Mouse (Mus musculus) spleen, adult 2 months (tissue): ENCODE results near the gene Lrrc4c. TPM values are rescaled to one million over a fixed set of nuclear protein-coding genes. Genes with fewer than 3 reads are reported as not detected.

Source experiments
- DNase-seq, 2 experiments: peaks; one replicate each; pipeline versions ENCODE4 v3.0.0 to v3.0.0-alpha.2; 2012 to 2021; ENCODE audit warnings: low spot score in 2 of 2, low read depth in 1 of 2
- H3K27ac ChIP-seq: fragments of 200-500 bp; 2 replicates; pipeline ENCODE4 v1.5.1; 2012; ENCODE audit warnings: low read length, inconsistent platforms; ENCODE audit not compliant: insufficient read depth
- H3K27me3 ChIP-seq: fragments of 200-500 bp; 2 replicates; pipeline ENCODE4 v1.6.1; 2012; ENCODE audit warnings: mild to moderate bottlenecking, moderate library complexity, low read length, inconsistent platforms; ENCODE audit not compliant: control insufficient read depth, insufficient read depth
- H3K36me3 ChIP-seq: fragments of 200-500 bp; 2 replicates; pipeline ENCODE4 v1.6.1; 2012; ENCODE audit warnings: mild to moderate bottlenecking, low read length, inconsistent platforms; ENCODE audit not compliant: control insufficient read depth, insufficient read depth
- H3K4me1 ChIP-seq: fragments of 200-500 bp; 2 replicates; pipeline ENCODE4 v1.6.1; 2011; ENCODE audit warnings: inconsistent platforms; ENCODE audit not compliant: control insufficient read depth, insufficient read depth, insufficient read length
- H3K4me3 ChIP-seq: fragments of 200-500 bp; 2 replicates; pipeline ENCODE4 v1.5.1; 2011; ENCODE audit warnings: mild to moderate bottlenecking, inconsistent platforms; ENCODE audit not compliant: insufficient read depth, insufficient read length; ENCODE audit errors: extremely low read depth
- CTCF ChIP-seq: fragments of 200-500 bp; IDR thresholded peaks from 2 replicates; pipeline ENCODE4 v1.5.1; 2011; ENCODE audit warnings: mild to moderate bottlenecking, inconsistent platforms; ENCODE audit not compliant: insufficient read depth, insufficient read length, insufficient replicate concordance; ENCODE audit errors: extremely low read depth
- POLR2A ChIP-seq: fragments of 200-500 bp; IDR thresholded peaks from 2 replicates; pipeline ENCODE4 v1.6.1; 2011; ENCODE audit warnings: low read depth, low read length, inconsistent platforms
- WGBS: fragments of 180-500 bp; shearing (Covaris S2); methylation state at CpG from one replicate; pipeline ENCODE4 v1.1.7; 2018; 5-methylcytosine and 5-hydroxymethylcytosine counted together
- polyA plus RNA-seq: library from polyadenylated mRNA; depleted of rRNA; stranded (reverse); fragments of >200 nt; gene quantifications from 2 replicates; pipeline ENCODE4 v1.2.3, GENCODE M21; 2012

The Lrrc4c gene
- polyA plus RNA-seq, 1 experiment = 0.43 TPM

GRCm38 (mm10) chr2:96604801-96605200 is 286.8 kb downstream of the Lrrc4c start:
- no peaks in the 10 kb centered on the region for H3K27me3 ChIP-seq
- H3K27ac ChIP-seq = no peak overlapping the region
- no peaks in the 10 kb centered on the region for H3K4me1 ChIP-seq
- no peaks in the 10 kb centered on the region for H3K36me3 ChIP-seq
- no peak overlapping the region for H3K4me3 ChIP-seq
- no peak for DNase-seq
- WGBS = 88% methylated on average over 3 of the region's 3 CpGs
- TF ChIP-seq POLR2A = no peak

DNA sequence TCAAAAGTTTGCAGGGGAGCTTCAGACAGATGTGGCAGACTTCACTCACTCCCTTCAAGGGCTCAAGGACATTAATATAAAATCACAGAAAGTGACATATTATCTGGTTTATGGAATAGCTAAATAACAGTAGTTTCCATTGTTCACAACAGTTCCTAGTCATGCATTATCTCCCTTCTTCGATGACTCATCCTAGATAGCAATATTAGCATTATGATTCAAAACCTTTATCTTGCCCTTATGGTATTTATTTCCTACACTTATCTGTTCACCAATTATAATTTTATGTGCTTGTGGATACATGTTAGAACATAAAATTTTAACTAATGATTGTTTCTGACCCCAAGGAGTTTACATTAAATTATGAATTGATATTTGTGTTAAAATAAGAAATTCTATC is 296.2 kb downstream of the Lrrc4c start:
- Histone ChIP-seq H3K36me3 (no peaks in the 10 kb centered on the region), H3K27ac (no peak overlapping the region), H3K27me3 (no peaks in the 10 kb centered on the region), H3K4me3 (no peak overlapping the region), H3K4me1 (no peaks in the 10 kb centered on the region)
- DNase-seq = no peak
- WGBS = 53% methylated on average over 1 of the region's 1 CpGs
- no peak for TF ChIP-seq CTCF
- TF ChIP-seq POLR2A = no peak

DNA sequence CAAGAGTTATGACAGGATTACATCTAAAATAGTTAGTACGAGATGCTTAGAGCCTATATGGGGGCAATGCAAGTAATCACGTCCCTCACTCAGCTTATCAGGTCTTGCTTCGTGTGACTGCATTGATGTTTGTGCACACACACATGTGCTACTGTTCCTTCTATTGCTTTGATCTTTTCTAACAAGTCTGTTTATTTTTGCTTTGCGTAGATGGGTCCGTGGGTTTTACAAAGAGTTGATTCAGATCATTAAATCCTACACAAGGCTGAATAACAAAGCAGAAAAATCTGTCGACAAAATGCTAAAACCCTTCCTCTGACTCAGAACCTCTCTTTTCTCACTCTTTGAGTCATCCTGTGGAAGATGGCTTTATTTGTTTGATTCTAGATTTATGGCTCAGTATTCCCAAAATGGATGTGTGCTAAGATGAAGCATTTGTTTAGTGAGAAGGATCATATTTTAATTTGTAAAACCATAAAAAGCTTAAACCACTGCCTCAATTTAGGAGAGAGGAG is 300.8 kb downstream of the Lrrc4c start:
- Histone ChIP-seq H3K36me3 (no peaks in the 10 kb centered on the region), H3K27me3 (no peaks in the 10 kb centered on the region), H3K4me1 (no peaks in the 10 kb centered on the region), H3K27ac (no peak overlapping the region), H3K4me3 (no peak overlapping the region)
- TF ChIP-seq POLR2A = no peak
- no peak for TF ChIP-seq CTCF
- no peak for DNase-seq
- 83% methylated on average over 6 of the region's 6 CpGs for WGBS

GRCm38 (mm10) chr2:96667113-96667512 is 349.1 kb downstream of the Lrrc4c start:
- TF ChIP-seq POLR2A (no peak), CTCF (no peak)
- H3K27ac ChIP-seq = no peak overlapping the region
- no peaks in the 10 kb centered on the region for H3K36me3 ChIP-seq
- WGBS = 90% methylated on average over 4 of the region's 4 CpGs
- H3K27me3 ChIP-seq = no peaks in the 10 kb centered on the region
- no peaks in the 10 kb centered on the region for H3K4me1 ChIP-seq
- DNase-seq = no peak
- no peak overlapping the region for H3K4me3 ChIP-seq

DNA sequence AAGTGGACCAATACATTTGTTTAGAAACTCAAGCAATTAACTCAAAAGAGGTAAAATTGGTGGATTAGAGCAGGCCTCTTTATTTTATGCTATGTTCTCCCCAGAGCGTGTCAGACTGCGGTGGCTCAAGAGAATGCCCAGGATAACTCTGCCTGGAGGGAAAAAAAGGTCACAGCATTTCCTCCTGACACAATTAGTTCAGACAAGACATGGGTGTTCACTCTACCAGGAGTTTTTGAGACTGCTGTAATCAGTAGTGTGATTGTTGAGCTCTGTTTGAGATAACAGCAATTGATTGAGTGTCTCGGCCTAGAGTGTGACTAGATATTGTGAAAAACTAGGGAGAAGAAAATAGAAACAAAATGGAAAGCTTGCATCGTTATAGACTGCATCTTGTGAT is 363.8 kb downstream of the Lrrc4c start:
- WGBS = 85% methylated on average over 4 of the region's 4 CpGs
- Histone ChIP-seq H3K4me3 (no peak overlapping the region), H3K4me1 (no peaks in the 10 kb centered on the region), H3K27me3 (no peaks in the 10 kb centered on the region), H3K27ac (no peak overlapping the region), H3K36me3 (no peaks in the 10 kb centered on the region)
- no peak for DNase-seq
- TF ChIP-seq POLR2A (no peak), CTCF (no peak)

GRCm38 (mm10) chr2:96685328-96685727 is 367.4 kb downstream of the Lrrc4c start:
- no peak overlapping the region for H3K27ac ChIP-seq
- H3K4me3 ChIP-seq = no peak overlapping the region
- H3K27me3 ChIP-seq = no peaks in the 10 kb centered on the region
- H3K4me1 ChIP-seq = no peaks in the 10 kb centered on the region
- 71% methylated on average over 1 of the region's 1 CpGs for WGBS
- no peak for TF ChIP-seq POLR2A
- TF ChIP-seq CTCF = no peak
- DNase-seq = no peak
- no peaks in the 10 kb centered on the region for H3K36me3 ChIP-seq

DNA sequence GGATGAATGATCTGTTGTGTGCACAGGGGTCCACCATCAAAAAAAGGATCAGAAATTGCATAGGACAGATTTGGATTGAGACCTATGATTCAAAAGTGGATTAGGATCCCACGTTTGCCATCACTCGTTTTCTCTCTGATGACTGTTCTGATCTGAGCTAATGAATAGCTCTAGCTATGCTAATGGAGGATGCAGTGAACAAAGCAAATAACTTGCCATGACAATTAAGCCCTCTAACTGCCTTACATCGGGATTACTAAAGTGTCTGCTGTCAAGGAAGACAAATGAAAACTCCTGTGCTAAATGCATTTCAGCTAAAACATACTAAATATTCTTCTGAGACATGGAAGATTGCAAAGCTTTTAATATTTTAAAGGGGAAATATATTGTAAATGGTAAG is 387.0 kb downstream of the Lrrc4c start:
- Histone ChIP-seq H3K27ac (no peak overlapping the region), H3K27me3 (no peaks in the 10 kb centered on the region), H3K4me3 (no peak overlapping the region), H3K36me3 (no peaks in the 10 kb centered on the region), H3K4me1 (no peaks in the 10 kb centered on the region)
- DNase-seq = no peak
- no peak for TF ChIP-seq CTCF
- TF ChIP-seq POLR2A = no peak
- 49% methylated on average over 3 of the region's 3 CpGs for WGBS
